Mouse (Mus musculus): ENCODE results near the gene AL731706.2. TPM values are rescaled to one million over a fixed set of nuclear protein-coding genes. Genes with fewer than 3 reads are reported as not detected.

The AL731706.2 gene
- polyA plus RNA-seq, 1 experiment from 2014 or later = 48.4 TPM

GRCm38 (mm10) chr2:136850366-136850765 lies 35.1 kb downstream of the AL731706.2 start:
- no peaks in the 10 kb centered on the region for H3K36me3 ChIP-seq (ENCODE audit: control insufficient read depth, insufficient read depth, low read length)
- no peak overlapping the region for H3K4me2 ChIP-seq (ENCODE audit: low read length)
- ATAC-seq (replicated peaks; ENCODE audit: low FRiP score, low TSS enrichment, low read depth) = no peak
- no peaks in the 10 kb centered on the region for H3K4me1 ChIP-seq (replicated peaks; ENCODE audit: control insufficient read depth, insufficient read depth, low read length)
- no peak overlapping the region for H3K27ac ChIP-seq (ENCODE audit: low read depth)
- DNase-seq (ENCODE audit: low spot score) = no peak
- H3K27me3 ChIP-seq (replicated peaks; ENCODE audit: control insufficient read depth, insufficient read depth, low read length) = no peaks in the 10 kb centered on the region
- WGBS = 59% methylated on average over 3 of the region's 3 CpGs
- no peak overlapping the region for H3K4me3 ChIP-seq (ENCODE audit: low read depth, low read length)
- no peaks in the 10 kb centered on the region for H3K9me3 ChIP-seq (ENCODE audit: control insufficient read depth, low read length)
- H3K9ac ChIP-seq (ENCODE audit: low read length) = no peak overlapping the region

DNA sequence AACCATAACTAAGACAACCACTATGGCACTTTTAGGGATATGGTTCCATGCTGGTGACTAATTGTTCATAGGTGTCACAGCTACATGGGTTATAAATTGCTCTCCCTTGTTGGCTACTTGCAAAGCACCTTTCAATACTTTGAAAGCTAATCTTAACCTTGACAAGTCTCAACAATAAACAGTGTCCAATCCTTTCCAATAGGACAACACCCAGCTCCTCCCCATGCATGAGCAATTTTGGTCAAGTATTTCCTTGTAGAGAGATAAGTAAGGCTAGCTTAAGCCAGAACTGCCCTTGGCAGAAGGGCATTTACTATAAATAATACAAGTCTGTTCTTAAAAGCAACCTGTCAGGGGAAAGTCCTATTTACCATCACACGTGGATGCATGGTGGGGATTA lies 47.5 kb downstream of the AL731706.2 start:
- no peak for DNase-seq (ENCODE audit: low spot score)
- no peak for ATAC-seq (replicated peaks; ENCODE audit: low FRiP score, low TSS enrichment, low read depth)
- WGBS = 31% methylated on average over 1 of the region's 1 CpGs

DNA sequence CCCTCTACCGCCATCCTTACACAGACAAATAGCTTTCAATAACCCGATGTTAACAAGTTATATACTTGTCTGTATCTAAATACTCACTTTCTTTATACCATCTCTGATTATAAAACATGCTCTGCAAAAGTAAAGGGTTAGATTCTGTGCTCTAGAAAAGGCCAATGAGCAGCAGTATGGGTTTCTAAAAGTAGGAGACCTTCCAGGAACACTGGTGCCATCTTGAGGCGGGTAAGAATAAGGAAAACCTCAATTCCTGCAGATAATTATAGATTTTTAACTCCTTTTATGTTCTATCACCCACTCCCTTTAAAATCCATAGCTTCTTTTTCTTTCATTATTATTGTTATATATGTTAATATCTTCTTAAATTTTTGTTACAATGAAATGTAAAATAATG lies 49.6 kb downstream of the AL731706.2 start:
- Histone ChIP-seq H3K4me2 (ENCODE audit: low read length) (no peak overlapping the region), H3K4me1 (replicated peaks; ENCODE audit: control insufficient read depth, insufficient read depth, low read length) (no peaks in the 10 kb centered on the region), H3K9me3 (ENCODE audit: control insufficient read depth, low read length) (no peaks in the 10 kb centered on the region), H3K4me3 (ENCODE audit: low read depth, low read length) (no peak overlapping the region), H3K36me3 (ENCODE audit: control insufficient read depth, insufficient read depth, low read length) (no peaks in the 10 kb centered on the region), H3K9ac (ENCODE audit: low read length) (no peak overlapping the region), H3K27ac (ENCODE audit: low read depth) (no peak overlapping the region), H3K27me3 (replicated peaks; ENCODE audit: control insufficient read depth, insufficient read depth, low read length) (no peaks in the 10 kb centered on the region)
- WGBS = 58% methylated on average over 3 of the region's 3 CpGs
- DNase-seq (ENCODE audit: low spot score) (no peak), ATAC-seq (replicated peaks; ENCODE audit: low FRiP score, low TSS enrichment, low read depth) (no peak)

More for the DNA sequence above, 47.5 kb downstream of the AL731706.2 start:
- Histone ChIP-seq H3K36me3 (ENCODE audit: control insufficient read depth, insufficient read depth, low read length) (no peaks in the 10 kb centered on the region), H3K4me1 (replicated peaks; ENCODE audit: control insufficient read depth, insufficient read depth, low read length) (no peaks in the 10 kb centered on the region), H3K9me3 (ENCODE audit: control insufficient read depth, low read length) (no peaks in the 10 kb centered on the region), H3K27me3 (replicated peaks; ENCODE audit: control insufficient read depth, insufficient read depth, low read length) (no peaks in the 10 kb centered on the region), H3K27ac (ENCODE audit: low read depth) (no peak overlapping the region), H3K9ac (ENCODE audit: low read length) (no peak overlapping the region), H3K4me3 (ENCODE audit: low read depth, low read length) (no peak overlapping the region), H3K4me2 (ENCODE audit: low read length) (no peak overlapping the region)

Other genes with a start within 250 kb of the AL731706.2 start
- 9.5 and 9.6 TPM in 2 replicates for gene Snap25, start 172.2 kb downstream of the AL731706.2 start, polyA plus RNA-seq (2014; fragmentation: Nextera tagmentation; extraction: Ambion mirVana)
- 5.8 and 6.1 TPM in 2 replicates for gene Slx4ip, start 5.5 kb upstream of the AL731706.2 start, polyA plus RNA-seq (2014; fragmentation: Nextera tagmentation; extraction: Ambion mirVana)
- 38.1 and 43.5 TPM in 2 replicates for gene AL731706.1, start 5.7 kb upstream of the AL731706.2 start, polyA plus RNA-seq (2014; fragmentation: Nextera tagmentation; extraction: Ambion mirVana)
- 15.5 and 16.2 TPM in 2 replicates for gene Mkks, start 5.7 kb upstream of the AL731706.2 start, polyA plus RNA-seq (2014; fragmentation: Nextera tagmentation; extraction: Ambion mirVana)
- gene Jag1, start 231.0 kb upstream of the AL731706.2 start, polyA plus RNA-seq (2014; fragmentation: Nextera tagmentation; extraction: Ambion mirVana) = 18.8 and 20.6 TPM in 2 replicates